Mouse (Mus musculus) mesoderm, embryonic 11.5 days (tissue): ENCODE data around the gene Taf5l.
A peak's percentile ranks its signal among the peaks of the same experiment; 100 is the strongest.
"Not testable (repeated sequence)": the region's sequence is repeated elsewhere in the genome, so short reads cannot be mapped to it uniquely, and the experiment has no call there.

Source experiments
- DNase-seq: peaks from one replicate; pipeline ENCODE4 v3.0.0-alpha.2; 2012; ENCODE audit warnings: low read depth, low spot score

The Taf5l gene

GRCm38 (mm10) chr8:123960556-123960955, 60.6 kb downstream of the Taf5l start:
- DNase-seq = not testable (repeated sequence)

GRCm38 (mm10) chr8:123960056-123960455, 61.1 kb downstream of the Taf5l start:
- no peak for DNase-seq

GRCm38 (mm10) chr8:123959473-123959872, 61.7 kb downstream of the Taf5l start:
- no peak for DNase-seq

GRCm38 (mm10) chr8:123958130-123958529, 63.1 kb downstream of the Taf5l start:
- DNase-seq = no peak

- DNase-seq = no peak
Measured at GRCm38 (mm10) chr8:123954246-123954645, 67.0 kb downstream of the Taf5l start.

- DNase-seq = no peak
Measured at GRCm38 (mm10) chr8:123953686-123954085, 67.5 kb downstream of the Taf5l start.

GRCm38 (mm10) chr8:123950077-123950802, 71.0 kb downstream of the Taf5l start:
- peak; percentile 67 for DNase-seq

GRCm38 (mm10) chr8:123949686-123949986, 71.6 kb downstream of the Taf5l start:
- DNase-seq = no peak

- DNase-seq = peak; percentile 99
Measured at GRCm38 (mm10) chr8:123948942-123949685, 72.1 kb downstream of the Taf5l start, which contains the start of gene Nup133. Gene Nup133, minus strand, starts transcription at chr8:123949265.
